Mouse (Mus musculus) embryo, embryonic 11.5 days (tissue): ENCODE data around the gene Ihh.

Source experiments
- DNase-seq: peaks from one replicate; pipeline ENCODE4 v3.0.0-alpha.2; 2012; ENCODE audit warnings: low read depth, low spot score

Gene Ihh

GRCm38 (mm10) chr1:74951556-74952210 is at the start of gene Ihh:
Ihh (minus strand) TSS chr1:74951672.
- no peak for DNase-seq

- DNase-seq, result no peak
Observed at GRCm38 (mm10) chr1:75001183-75001582, 49.7 kb upstream of the Ihh start.

- no peak for DNase-seq
Observed at GRCm38 (mm10) chr1:75000496-75000895, 49.0 kb upstream of the Ihh start.

GRCm38 (mm10) chr1:74999173-74999572 is 47.7 kb upstream of the Ihh start:
- DNase-seq, result no peak

GRCm38 (mm10) chr1:74997231-74997630 is 45.8 kb upstream of the Ihh start:
- no peak for DNase-seq

- DNase-seq, result no peak
Observed at GRCm38 (mm10) chr1:74977001-74977400, 25.5 kb upstream of the Ihh start.

GRCm38 (mm10) chr1:74975936-74976335 is 24.5 kb upstream of the Ihh start:
- DNase-seq, result no peak

- no peak for DNase-seq
Observed at GRCm38 (mm10) chr1:74973590-74973989, 22.1 kb upstream of the Ihh start.

- no peak for DNase-seq
Observed at GRCm38 (mm10) chr1:74971353-74972050, 20.0 kb upstream of the Ihh start.

GRCm38 (mm10) chr1:74967962-74968580 is 16.6 kb upstream of the Ihh start:
- DNase-seq, result no peak

GRCm38 (mm10) chr1:74964494-74965215 is 13.2 kb upstream of the Ihh start:
- peak; percentile 85 for DNase-seq

- DNase-seq, result no peak
Observed at GRCm38 (mm10) chr1:74962853-74963227, 11.4 kb upstream of the Ihh start.

GRCm38 (mm10) chr1:74962126-74962852 is 10.8 kb upstream of the Ihh start:
- no peak for DNase-seq

- no peak for DNase-seq
Observed at GRCm38 (mm10) chr1:74961722-74962121, 10.2 kb upstream of the Ihh start.

- no peak for DNase-seq
Observed at GRCm38 (mm10) chr1:74960059-74960458, 8.6 kb upstream of the Ihh start.

GRCm38 (mm10) chr1:74950576-74951490 is 639 bp downstream of the Ihh start:
- DNase-seq, result no peak

GRCm38 (mm10) chr1:74950066-74950465 is 1.4 kb downstream of the Ihh start:
- no peak for DNase-seq

- DNase-seq, result no peak
Observed at GRCm38 (mm10) chr1:74949666-74950050, 1.8 kb downstream of the Ihh start.

- no peak for DNase-seq
Observed at GRCm38 (mm10) chr1:74948784-74949665, 2.4 kb downstream of the Ihh start.
